Mouse (Mus musculus) forebrain, embryonic 15.5 days (tissue): ENCODE measurements around the gene Olfr299. TPM values are rescaled to one million over a fixed set of nuclear protein-coding genes. Genes with fewer than 3 reads are reported as not detected.

Experiments used
- ATAC-seq: fragments of 200-750 bp; cut with Nextera tagmentation; replicated peaks from 2 replicates; pipeline ENCODE4 v1.8.0; 2017; ENCODE audit warnings: mild to moderate bottlenecking, moderate TSS enrichment, moderate library complexity
- H3K27ac ChIP-seq: fragments of 300-500 bp; sonication (generic); replicated peaks from 2 replicates; pipeline ENCODE4 v1.5.1; 2015; ENCODE audit warnings: mild to moderate bottlenecking, inconsistent platforms
- H3K27me3 ChIP-seq: fragments of 300-500 bp; sonication (generic); 2 replicates; pipeline ENCODE4 v1.6.1; 2015; ENCODE audit warnings: inconsistent platforms
- H3K36me3 ChIP-seq: fragments of 300-500 bp; sonication (generic); 2 replicates; pipeline ENCODE4 v1.6.1; 2015; ENCODE audit warnings: mild to moderate bottlenecking, inconsistent platforms
- H3K4me1 ChIP-seq: fragments of 300-500 bp; sonication (generic); 2 replicates; pipeline ENCODE4 v1.6.1; 2015; ENCODE audit warnings: inconsistent platforms
- H3K4me2 ChIP-seq: fragments of 300-500 bp; sonication (generic); replicated peaks from 2 replicates; pipeline ENCODE4 v1.6.1; 2015; ENCODE audit warnings: mild to moderate bottlenecking, inconsistent platforms
- H3K4me3 ChIP-seq: fragments of 300-500 bp; sonication (generic); 2 replicates; pipeline ENCODE4 v1.5.1; 2015; ENCODE audit warnings: mild to moderate bottlenecking, inconsistent platforms
- H3K9ac ChIP-seq: fragments of 300-500 bp; sonication (generic); replicated peaks from 2 replicates; pipeline ENCODE4 v1.6.1; 2015; ENCODE audit warnings: mild to moderate bottlenecking, inconsistent platforms
- H3K9me3 ChIP-seq: fragments of 300-500 bp; sonication (generic); 2 replicates; pipeline ENCODE4 v1.6.1; 2016; ENCODE audit warnings: inconsistent platforms
- WGBS: fragments of 180-500 bp; shearing (Covaris S2); methylation state at CpG from one replicate; pipeline ENCODE4 v1.1.7; 2015; ENCODE audit warnings: mixed read lengths; 5-methylcytosine and 5-hydroxymethylcytosine counted together
- polyA plus RNA-seq: library from polyadenylated mRNA; unstranded; fragments of >200 nt; fragmentation: Nextera tagmentation; extraction: Ambion mirVana; gene quantifications from 2 replicates; pipeline ENCODE4 v1.2.1, GENCODE M21; 2015

Olfr299 gene
- polyA plus RNA-seq = not detected in 2 replicates

GRCm38 (mm10) chr7:86459621-86460020 is at the start of gene Olfr299:
TSS of gene Olfr299 (plus strand) at chr7:86459921.
- Histone ChIP-seq H3K9me3 (no peaks in the 10 kb centered on the region), H3K4me2 (no peak within 1 kb of the TSS), H3K4me1 (no peaks in the 10 kb centered on the region), H3K4me3 (no peak within 1 kb of the TSS), H3K36me3 (no peaks in the 10 kb centered on the region), H3K9ac (no peak within 1 kb of the TSS), H3K27ac (no peak within 1 kb of the TSS), H3K27me3 (no peaks in the 10 kb centered on the region)
- WGBS = 85% methylated on average over 1 of the region's 1 CpGs
- no peak for ATAC-seq

DNA sequence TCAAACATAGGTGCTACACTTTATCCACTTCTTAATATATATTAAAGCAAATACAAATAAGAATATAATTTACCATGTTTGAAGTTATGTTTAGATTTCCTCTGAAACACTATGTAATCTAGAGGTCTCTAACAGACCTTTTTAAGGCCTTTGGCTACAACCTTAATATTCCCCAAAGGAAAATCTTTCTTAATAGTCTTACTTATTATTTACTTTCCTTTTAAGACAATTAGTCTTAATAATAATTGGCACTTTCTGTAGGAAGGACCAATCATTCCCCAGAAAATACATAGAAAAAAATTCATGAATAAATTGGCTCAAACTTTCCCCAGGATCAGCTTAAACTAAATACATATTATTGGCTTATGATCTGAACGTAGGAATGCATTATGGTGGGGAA is 32.7 kb downstream of the Olfr299 start, which contains the start of gene Olfr298:
Olfr298 (minus strand) TSS at position 101 of the 400 bp plus-strand sequence.
- ATAC-seq = no peak
- Histone ChIP-seq H3K4me3 (no peak within 1 kb of the TSS), H3K27ac (no peak within 1 kb of the TSS), H3K27me3 (no peaks in the 10 kb centered on the region), H3K36me3 (no peaks in the 10 kb centered on the region), H3K9me3 (no peaks in the 10 kb centered on the region), H3K4me1 (no peaks in the 10 kb centered on the region), H3K9ac (no peak within 1 kb of the TSS), H3K4me2 (no peak within 1 kb of the TSS)
- WGBS = 79% methylated on average over 1 of the region's 1 CpGs

Other genes with a start within 250 kb of the Olfr299 start
- not detected in 2 replicates for gene Vmn2r76, start 213.6 kb upstream of the Olfr299 start, polyA plus RNA-seq
- gene Olfr310, start 182.7 kb upstream of the Olfr299 start, polyA plus RNA-seq = not detected in 2 replicates
- not detected in 2 replicates for gene Olfr309, start 146.2 kb upstream of the Olfr299 start, polyA plus RNA-seq
- gene Olfr308, start 134.3 kb upstream of the Olfr299 start, polyA plus RNA-seq = not detected in 2 replicates
- not detected in 2 replicates for gene Olfr307, start 122.3 kb upstream of the Olfr299 start, polyA plus RNA-seq
- gene Olfr305, start 93.0 kb upstream of the Olfr299 start, polyA plus RNA-seq = not detected in 2 replicates
- not detected in 2 replicates for gene Olfr304, start 73.3 kb upstream of the Olfr299 start, polyA plus RNA-seq
- gene Olfr303, start 62.1 kb upstream of the Olfr299 start, polyA plus RNA-seq = not detected in 2 replicates
- gene Olfr301, start 56.1 kb upstream of the Olfr299 start, polyA plus RNA-seq = not detected in 2 replicates
- not detected in 2 replicates for gene Olfr298, start 32.6 kb downstream of the Olfr299 start, polyA plus RNA-seq
- not detected in 2 replicates for gene Olfr297, start 60.0 kb downstream of the Olfr299 start, polyA plus RNA-seq
- gene Olfr295, start 123.9 kb downstream of the Olfr299 start, polyA plus RNA-seq = not detected in 2 replicates
- not detected in 2 replicates for gene Olfr294, start 156.7 kb downstream of the Olfr299 start, polyA plus RNA-seq
- not detected in 2 replicates for gene Olfr293, start 189.1 kb downstream of the Olfr299 start, polyA plus RNA-seq
- gene Olfr292, start 228.4 kb downstream of the Olfr299 start, polyA plus RNA-seq = not detected in 2 replicates